Mouse (Mus musculus): ENCODE data around the gene Atxn7l3. TPM values are rescaled to one million over a fixed set of nuclear protein-coding genes. Genes with fewer than 3 reads are reported as not detected.

Gene Atxn7l3
- polyA plus RNA-seq, 1 experiment from 2014 or later = 29.7 TPM

GRCm38 (mm10) chr11:102304141-102304540 is 7.7 kb upstream of the Atxn7l3 start:
- no peaks in the 10 kb centered on the region for H3K27me3 ChIP-seq
- H3K36me3 ChIP-seq = peaks cover 30% of the 10 kb centered on the region
- no peak overlapping the region for H3K27ac ChIP-seq
- H3K4me2 ChIP-seq (replicated peaks) = no peak overlapping the region
- H3K4me1 ChIP-seq = peaks cover 6% of the 10 kb centered on the region
- WGBS = 49% methylated on average over 2 of the region's 2 CpGs
- no peak overlapping the region for H3K9ac ChIP-seq
- no peaks in the 10 kb centered on the region for H3K9me3 ChIP-seq (replicated peaks)
- no peak for ATAC-seq (ENCODE audit: low FRiP score)
- H3K4me3 ChIP-seq = no peak overlapping the region

GRCm38 (mm10) chr11:102299839-102300238 is 3.4 kb upstream of the Atxn7l3 start:
- no peak for ATAC-seq (ENCODE audit: low FRiP score)
- Histone ChIP-seq H3K27ac (no peak overlapping the region), H3K4me2 (replicated peaks) (no peak overlapping the region), H3K9ac (no peak overlapping the region), H3K36me3 (no peaks in the 10 kb centered on the region), H3K4me1 (peaks cover 16% of the 10 kb centered on the region), H3K27me3 (no peaks in the 10 kb centered on the region), H3K9me3 (replicated peaks) (no peaks in the 10 kb centered on the region), H3K4me3 (no peak overlapping the region)
- 10% methylated on average over 1 of the region's 1 CpGs for WGBS

- H3K9me3 ChIP-seq (replicated peaks) = no peaks in the 10 kb centered on the region
- H3K27me3 ChIP-seq = no peaks in the 10 kb centered on the region
- peak overlapping the region; percentile 94 for H3K9ac ChIP-seq
- peak overlapping the region; percentile 89 for H3K4me2 ChIP-seq (replicated peaks)
- H3K4me3 ChIP-seq = peak overlapping the region; percentile 88
- peaks cover 26% of the 10 kb centered on the region for H3K4me1 ChIP-seq
- H3K27ac ChIP-seq = peak overlapping the region; percentile 100
- H3K36me3 ChIP-seq = peaks cover 15% of the 10 kb centered on the region
- WGBS = 28% methylated on average over 27 of the region's 27 CpGs
- peak; percentile 43 for ATAC-seq (ENCODE audit: low FRiP score)
These were observed 1.4 kb upstream of the Atxn7l3 start for GRCm38 (mm10) chr11:102297577-102298556.

GRCm38 (mm10) chr11:102295598-102296471 is 596 bp downstream of the Atxn7l3 start:
- H3K4me1 ChIP-seq = peaks cover 29% of the 10 kb centered on the region
- under 1% methylated on average over 37 of the region's 73 CpGs for WGBS
- peak; percentile 47 for ATAC-seq (ENCODE audit: low FRiP score)
- peak overlapping the region; percentile 94 for H3K9ac ChIP-seq
- H3K36me3 ChIP-seq = peaks cover 36% of the 10 kb centered on the region
- no peaks in the 10 kb centered on the region for H3K27me3 ChIP-seq
- H3K9me3 ChIP-seq (replicated peaks) = no peaks in the 10 kb centered on the region
- H3K4me3 ChIP-seq = peak overlapping the region; percentile 88
- peak overlapping the region; percentile 89 for H3K4me2 ChIP-seq (replicated peaks)
- H3K27ac ChIP-seq = peak overlapping the region; percentile 100

- ATAC-seq (ENCODE audit: low FRiP score) = no peak
- Histone ChIP-seq H3K4me3 (peak overlapping the region; percentile 88), H3K9ac (peak overlapping the region; percentile 94), H3K27ac (peak overlapping the region; percentile 100), H3K9me3 (replicated peaks) (no peaks in the 10 kb centered on the region), H3K27me3 (no peaks in the 10 kb centered on the region), H3K4me1 (peaks cover 29% of the 10 kb centered on the region), H3K4me2 (replicated peaks) (peak overlapping the region; percentile 89), H3K36me3 (peaks cover 44% of the 10 kb centered on the region)
- WGBS = 70% methylated on average over 12 of the region's 12 CpGs
These were observed 1.4 kb downstream of the Atxn7l3 start for GRCm38 (mm10) chr11:102294887-102295597.

- no peak for ATAC-seq (ENCODE audit: low FRiP score)
- Histone ChIP-seq H3K4me2 (replicated peaks) (peak overlapping the region; percentile 89), H3K9me3 (replicated peaks) (no peaks in the 10 kb centered on the region), H3K27me3 (no peaks in the 10 kb centered on the region), H3K4me3 (peak overlapping the region; percentile 88; the same call in 1 of the 2 replicates), H3K36me3 (peaks cover 47% of the 10 kb centered on the region), H3K4me1 (peaks cover 31% of the 10 kb centered on the region), H3K27ac (0 out of 2 replicates have a peak overlapping the region, but pooled peaks have one; percentile 100), H3K9ac (peak overlapping the region; percentile 94)
- WGBS = 85% methylated on average over 5 of the region's 5 CpGs
These were observed 2.0 kb downstream of the Atxn7l3 start for GRCm38 (mm10) chr11:102294416-102294815.

- Histone ChIP-seq H3K9ac (peak overlapping the region; percentile 94; the same call in 1 of the 2 replicates), H3K27me3 (no peaks in the 10 kb centered on the region), H3K36me3 (peaks cover 50% of the 10 kb centered on the region), H3K9me3 (replicated peaks) (no peaks in the 10 kb centered on the region), H3K4me2 (replicated peaks) (no peak overlapping the region), H3K4me3 (no peak overlapping the region), H3K27ac (no peak overlapping the region), H3K4me1 (peaks cover 32% of the 10 kb centered on the region)
- ATAC-seq (ENCODE audit: low FRiP score) = no peak
- 96% methylated on average over 13 of the region's 13 CpGs for WGBS
These were observed 2.5 kb downstream of the Atxn7l3 start for GRCm38 (mm10) chr11:102293971-102294370.

- H3K4me3 ChIP-seq = no peak overlapping the region
- no peak overlapping the region for H3K4me2 ChIP-seq (replicated peaks)
- H3K4me1 ChIP-seq = peaks cover 36% of the 10 kb centered on the region
- H3K9ac ChIP-seq = 0 out of 2 replicates have a peak overlapping the region, but pooled peaks have one; percentile 24
- 85% methylated on average over 11 of the region's 11 CpGs for WGBS
- H3K36me3 ChIP-seq = peaks cover 68% of the 10 kb centered on the region
- no peak overlapping the region for H3K27ac ChIP-seq
- no peaks in the 10 kb centered on the region for H3K27me3 ChIP-seq
- H3K9me3 ChIP-seq (replicated peaks) = no peaks in the 10 kb centered on the region
- no peak for ATAC-seq (ENCODE audit: low FRiP score)
These were observed 5.3 kb downstream of the Atxn7l3 start for GRCm38 (mm10) chr11:102291051-102291535.

- H3K27ac ChIP-seq = no peak overlapping the region
- no peak overlapping the region for H3K4me3 ChIP-seq
- H3K9ac ChIP-seq = no peak overlapping the region
- H3K36me3 ChIP-seq = peaks cover 68% of the 10 kb centered on the region
- peaks cover 36% of the 10 kb centered on the region for H3K4me1 ChIP-seq
- no peak for ATAC-seq (ENCODE audit: low FRiP score)
- 84% methylated on average over 4 of the region's 4 CpGs for WGBS
- no peaks in the 10 kb centered on the region for H3K9me3 ChIP-seq (replicated peaks)
- no peaks in the 10 kb centered on the region for H3K27me3 ChIP-seq
- H3K4me2 ChIP-seq (replicated peaks) = no peak overlapping the region
These were observed 6.3 kb downstream of the Atxn7l3 start for GRCm38 (mm10) chr11:102290141-102290540.

GRCm38 (mm10) chr11:102289511-102290100 is 6.8 kb downstream of the Atxn7l3 start:
- Histone ChIP-seq H3K4me1 (peaks cover 30% of the 10 kb centered on the region), H3K4me2 (replicated peaks) (no peak overlapping the region), H3K9me3 (replicated peaks) (no peaks in the 10 kb centered on the region), H3K4me3 (no peak overlapping the region), H3K27me3 (no peaks in the 10 kb centered on the region), H3K36me3 (peaks cover 68% of the 10 kb centered on the region), H3K27ac (peak overlapping the region; percentile 26; the same call in 1 of the 2 replicates), H3K9ac (no peak overlapping the region)
- ATAC-seq (ENCODE audit: low FRiP score) = no peak
- 63% methylated on average over 6 of the region's 6 CpGs for WGBS

GRCm38 (mm10) chr11:102288913-102289312 is 7.5 kb downstream of the Atxn7l3 start:
- peaks cover 63% of the 10 kb centered on the region for H3K36me3 ChIP-seq
- WGBS = 80% methylated on average over 2 of the region's 2 CpGs

More at GRCm38 (mm10) chr11:102288913-102289312, 7.5 kb downstream of the Atxn7l3 start:
- peak overlapping the region; percentile 26; the same call in 1 of the 2 replicates for H3K27ac ChIP-seq
- H3K4me2 ChIP-seq (replicated peaks) = no peak overlapping the region
- no peaks in the 10 kb centered on the region for H3K9me3 ChIP-seq (replicated peaks)
- no peaks in the 10 kb centered on the region for H3K27me3 ChIP-seq
- H3K9ac ChIP-seq = no peak overlapping the region
- no peak for ATAC-seq (ENCODE audit: low FRiP score)
- H3K4me1 ChIP-seq = peaks cover 23% of the 10 kb centered on the region
- no peak overlapping the region for H3K4me3 ChIP-seq

Measured in hindbrain, embryonic 12.5 days (tissue).